Mouse (Mus musculus) C3H10T1/2 (cell line): ENCODE measurements around the gene Vars. TPM values are rescaled to one million over a fixed set of nuclear protein-coding genes. Genes with fewer than 3 reads are reported as not detected.

Source experiments
- polyA plus RNA-seq, 2 experiments: library from polyadenylated mRNA; unstranded; fragments of >200 nt; fragmentation: generic; extraction: Trizol; gene quantifications; one replicate each; pipeline ENCODE4 v1.2.1; 2012; ENCODE audit warnings: missing spikeins in 2 of 2

Vars gene
- polyA plus RNA-seq: 100 to 1,000 TPM; 118 to 278 TPM

DNA sequence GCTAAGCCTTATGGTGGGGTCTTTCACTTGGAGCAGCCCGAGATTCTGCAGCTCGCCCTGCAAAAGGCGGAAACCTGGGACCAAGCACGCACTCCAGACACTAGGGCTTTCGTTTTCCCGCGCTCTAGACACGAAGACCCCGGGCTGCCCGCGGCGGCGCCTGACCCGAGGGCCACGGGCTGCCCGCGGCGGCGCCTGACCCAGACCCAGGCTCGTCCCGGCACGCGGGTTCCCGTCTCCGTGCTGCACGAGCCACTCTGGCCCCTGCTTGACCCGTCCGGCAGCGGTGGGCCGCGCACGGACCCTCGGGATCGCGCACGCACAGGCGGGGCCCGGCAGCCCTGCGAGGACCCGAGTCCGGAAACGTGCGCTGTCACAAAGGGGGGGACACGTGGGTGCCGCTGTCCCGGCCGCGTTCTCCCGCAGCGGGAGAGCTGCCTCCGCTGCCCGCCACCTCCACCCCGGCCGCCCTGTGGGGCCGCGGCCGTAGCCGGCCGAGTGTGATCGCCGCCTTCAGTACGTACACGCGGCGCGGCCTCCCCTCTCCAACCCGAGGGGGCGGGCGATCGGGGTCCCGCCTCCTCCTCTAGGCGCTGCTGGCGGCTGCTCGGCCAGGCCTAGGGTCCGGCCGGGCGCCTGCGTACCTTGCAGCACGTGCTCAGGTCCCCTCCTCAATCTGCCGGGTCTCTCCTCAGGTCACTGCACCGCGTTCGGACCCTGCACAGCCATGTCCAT, at the start of gene Vars:
Vars (plus strand) TSS at position 271 of the 735 bp plus-strand sequence.

DNA sequence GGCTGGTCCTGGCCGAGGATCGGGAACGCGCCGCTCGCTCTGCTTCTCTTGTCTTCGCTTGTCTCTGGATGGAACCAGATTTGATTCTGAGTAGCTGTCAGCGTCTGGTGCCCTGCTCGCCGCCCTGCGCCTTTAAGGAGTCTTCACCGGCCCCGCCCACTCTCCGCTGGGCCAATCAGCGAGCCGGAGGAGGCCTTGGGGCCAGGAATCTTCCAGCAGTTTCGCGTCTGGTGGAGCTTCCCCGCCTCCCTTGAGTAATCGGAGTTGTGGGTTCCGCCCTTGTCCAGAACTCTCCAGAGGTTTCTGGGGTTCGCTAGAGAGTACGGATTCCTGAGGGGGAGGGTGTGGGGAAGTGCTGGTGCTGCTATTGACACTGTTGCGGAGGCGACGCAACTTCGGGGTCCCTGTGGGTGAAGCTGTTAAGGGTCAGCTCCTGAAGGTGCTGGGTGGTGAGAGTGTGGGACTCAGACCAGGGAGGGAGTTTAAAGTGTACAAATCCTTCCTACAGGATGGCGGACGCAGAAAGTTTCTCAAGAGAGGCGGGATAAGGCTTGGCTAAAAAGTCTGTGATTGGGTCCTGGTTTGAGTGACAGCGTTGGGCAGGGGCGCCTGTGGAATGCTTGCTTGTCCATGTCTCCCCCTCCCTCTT, 41.5 kb upstream of the Vars start, which contains the start of gene Hspa1b:
Hspa1b (minus strand) TSS at position 109 of the 649 bp plus-strand sequence.

GRCm38 (mm10) chr17:34969822-34970221, 31.0 kb upstream of the Vars start, which contains the start of gene Gm20481:
Gm20481 (plus strand) TSS chr17:34969912.

DNA sequence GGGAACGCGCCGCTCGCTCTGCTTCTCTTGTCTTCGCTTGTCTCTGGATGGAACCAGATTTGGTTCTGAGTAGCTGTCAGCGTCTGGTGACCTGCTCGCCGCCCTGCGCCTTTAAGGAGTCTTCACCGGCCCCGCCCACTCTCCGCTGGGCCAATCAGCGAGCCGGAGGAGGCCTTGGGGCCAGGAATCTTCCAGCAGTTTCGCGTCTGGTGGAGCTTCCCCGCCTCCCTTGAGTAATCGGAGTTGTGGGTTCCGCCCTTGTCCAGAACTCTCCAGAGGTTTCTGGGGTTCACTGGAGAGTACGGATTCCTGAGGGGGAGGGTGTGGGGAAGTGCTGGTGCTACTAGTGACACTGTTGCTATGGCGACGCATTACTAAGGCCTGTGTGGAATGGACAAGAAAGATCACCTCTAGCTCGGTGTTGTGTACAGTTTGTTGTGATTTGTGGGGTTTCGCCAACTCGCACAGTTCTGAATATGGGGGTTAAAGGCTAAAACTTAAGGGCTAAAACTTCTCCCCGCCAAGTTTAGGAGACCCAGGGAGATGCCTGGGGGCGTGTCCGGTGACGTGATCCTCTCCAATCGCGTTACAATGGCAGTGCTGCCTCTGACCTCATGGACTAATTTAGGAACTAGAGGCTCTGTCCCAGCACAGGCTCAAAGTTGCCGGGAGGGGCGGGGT, 28.6 kb upstream of the Vars start, which contains the start of the genes Hspa1a and Hspa1l:
Hspa1a (minus strand) TSS at position 88 of the 681 bp plus-strand sequence.
Hspa1l (plus strand) TSS at position 635 of the 681 bp plus-strand sequence.

DNA sequence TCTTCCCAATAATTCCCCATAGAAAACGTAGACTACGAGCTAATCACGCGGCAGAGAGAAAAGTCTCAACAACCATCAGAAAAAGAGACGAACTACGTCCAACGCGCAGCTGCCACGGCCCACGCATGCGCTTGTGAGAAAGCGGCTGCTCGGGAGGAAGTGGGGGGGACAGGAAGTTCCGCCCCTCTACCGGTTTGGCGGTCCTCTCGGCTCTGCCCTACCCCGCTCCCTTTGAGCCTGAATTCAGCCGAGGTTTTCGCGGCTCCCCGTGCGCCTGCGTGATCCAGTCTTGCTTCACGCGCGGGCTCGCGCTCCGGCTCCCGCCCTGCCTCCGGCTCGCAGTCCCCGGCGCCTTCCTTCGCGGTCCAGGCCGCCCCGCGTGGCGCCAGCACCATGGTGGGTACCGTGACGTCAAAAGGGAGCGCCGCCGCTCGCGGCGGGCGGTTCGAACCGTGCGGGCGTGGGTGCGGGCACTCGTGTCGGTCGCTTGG, 19.1 kb upstream of the Vars start, which contains the start of gene Lsm2:
Lsm2 (plus strand) TSS at position 173 of the 491 bp plus-strand sequence.

GRCm38 (mm10) chr17:35016376-35016775, 15.6 kb downstream of the Vars start, which contains the start of gene Vwa7:
Vwa7 (plus strand) TSS chr17:35016579.

GRCm38 (mm10) chr17:35027277-35028068, 26.7 kb downstream of the Vars start, which contains the start of gene Sapcd1:
Sapcd1 (minus strand) TSS chr17:35028016.

DNA sequence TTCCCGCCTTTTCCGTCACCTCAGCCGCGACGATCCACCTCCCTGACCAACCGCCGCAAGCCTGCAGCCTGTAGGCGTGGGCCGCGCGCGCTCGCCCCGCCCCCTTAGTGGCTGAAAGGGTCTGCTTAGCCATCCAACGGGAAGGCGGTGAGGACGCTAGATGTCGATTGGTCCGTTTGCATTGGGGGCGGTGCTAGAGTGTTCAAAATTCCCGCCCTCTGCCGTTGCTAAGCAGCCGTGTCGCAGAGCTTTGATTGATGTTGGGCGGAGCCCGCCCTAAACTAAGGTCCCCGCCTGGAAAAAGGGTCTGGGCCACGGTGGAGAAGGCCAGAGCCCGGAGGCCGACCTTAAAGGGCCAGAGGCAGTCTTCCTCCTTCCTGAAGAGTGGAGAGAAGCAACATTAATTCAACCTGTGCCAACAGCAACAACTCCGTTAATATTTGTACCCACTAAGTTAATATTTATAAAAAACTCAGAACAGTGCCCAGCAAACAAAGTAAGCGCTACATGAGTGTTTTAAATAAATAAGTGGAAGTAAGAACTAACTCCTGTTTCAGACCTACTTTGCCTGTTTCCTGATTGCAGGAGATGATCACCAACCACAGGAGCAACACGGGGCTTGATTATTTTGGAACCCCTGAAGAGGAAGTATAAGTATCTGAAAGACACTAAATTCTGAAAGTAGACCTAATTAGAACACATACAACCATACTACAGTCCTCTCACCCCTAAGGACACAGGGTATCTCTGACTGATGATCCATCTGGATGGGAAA, 46.1 kb downstream of the Vars start, which contains the start of gene Msh5:
Msh5 (minus strand) TSS at position 65 of the 775 bp plus-strand sequence.

DNA sequence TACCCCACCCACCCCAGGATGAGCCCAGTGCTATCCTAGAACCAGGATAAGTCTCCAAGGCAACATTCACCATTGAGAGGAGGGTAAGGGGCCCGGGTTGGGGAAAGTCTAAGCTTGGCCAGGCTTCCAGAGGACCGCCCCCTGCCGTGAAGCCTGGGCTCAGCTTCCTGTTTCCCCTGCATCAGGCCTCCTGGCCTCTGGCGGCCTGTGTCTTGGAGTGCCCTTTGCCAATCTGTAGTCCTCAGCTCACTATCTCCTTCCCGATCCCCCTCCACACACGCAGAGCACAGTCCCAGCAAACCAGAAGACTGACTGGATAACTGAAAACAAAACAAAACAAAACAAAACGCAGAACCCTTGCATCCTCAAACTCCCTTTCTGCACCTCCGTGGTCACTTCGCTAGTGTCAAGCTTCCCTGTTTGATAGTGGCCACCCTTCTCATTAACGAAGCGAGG, 48.8 kb downstream of the Vars start, which contains the start of gene Clic1:
Clic1 (plus strand) TSS at position 406 of the 456 bp plus-strand sequence.

DNA sequence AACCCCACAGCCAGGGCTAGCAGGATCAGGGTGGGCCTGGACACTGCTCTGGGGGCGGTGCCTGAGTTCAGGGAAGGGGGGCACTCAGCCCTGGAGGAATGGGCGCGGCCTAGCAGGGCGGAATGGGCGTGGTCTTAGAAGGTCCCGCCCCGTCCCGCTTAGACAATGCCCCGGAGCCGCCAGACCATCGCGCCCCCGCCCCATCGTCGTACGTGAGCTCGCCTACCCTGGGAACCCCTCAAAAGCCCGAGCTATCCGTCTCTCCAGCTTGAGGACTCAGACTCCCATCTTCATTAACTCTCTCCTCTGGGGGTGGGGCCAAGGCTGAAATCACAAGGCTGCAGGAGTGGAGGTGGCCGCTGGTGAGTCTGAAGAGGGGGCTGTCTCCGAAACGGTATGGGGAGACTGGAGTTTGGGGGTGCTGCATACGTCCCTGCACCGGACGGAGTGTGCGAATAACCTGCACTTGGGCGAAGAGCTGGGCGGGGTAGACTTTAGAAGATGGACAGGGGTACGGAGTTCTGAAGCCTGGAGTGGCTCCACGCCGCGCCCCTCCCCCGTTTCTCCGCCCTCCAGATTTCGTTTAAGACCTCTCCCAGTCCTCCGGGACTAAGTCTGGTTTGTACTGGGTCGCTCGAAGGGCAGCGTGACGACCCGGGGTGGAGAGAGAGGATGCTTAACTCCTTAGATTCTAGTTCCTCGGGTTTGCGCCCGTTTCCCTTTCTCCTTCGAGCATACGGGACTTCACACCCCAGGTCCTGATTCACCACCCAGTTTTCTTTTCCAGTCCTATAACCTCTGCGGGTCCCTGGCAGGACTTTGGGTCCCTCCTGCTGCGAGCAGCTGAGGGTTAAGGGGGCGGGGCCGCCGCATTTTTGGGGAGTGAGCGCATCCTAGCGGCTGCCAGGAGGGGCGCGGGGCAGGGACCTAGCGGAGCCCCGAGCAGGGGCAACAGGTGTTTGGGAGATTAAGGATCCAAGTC, 58.4 kb downstream of the Vars start, which contains the start of gene Ddah2:
Ddah2 (plus strand) TSS at position 125 of the 982 bp plus-strand sequence.

GRCm38 (mm10) chr17:35064951-35065947, 64.5 kb downstream of the Vars start, which contains the start of gene Ly6g6c:
Ly6g6c (plus strand) TSS chr17:35065388.

Other genes starting within 250 kb of the Vars start
- gene Cyp21a1, start 196.4 kb upstream of the Vars start, polyA plus RNA-seq: under 1 TPM in 1 of 2 experiments, not detected in 1; 0.09 TPM
- gene Stk19, start 164.0 kb upstream of the Vars start, polyA plus RNA-seq: 10 to 100 TPM; 38.4 to 44.5 TPM
- 10 to 100 TPM; 47.7 to 51.0 TPM for gene Dxo, start 164.0 kb upstream of the Vars start, polyA plus RNA-seq
- 10 to 100 TPM; 19.7 to 48.2 TPM for gene Skiv2l, start 150.8 kb upstream of the Vars start, polyA plus RNA-seq
- 100 to 1,000 TPM in 1 of 2 experiments, 10 to 100 TPM in 1; 65.1 to 134 TPM for gene Nelfe, start 150.6 kb upstream of the Vars start, polyA plus RNA-seq
- 1 to 10 TPM in 1 of 2 experiments, under 1 TPM in 1; 0.09 to 1.2 TPM for gene Cfb, start 138.5 kb upstream of the Vars start, polyA plus RNA-seq
- 10 to 100 TPM in 1 of 2 experiments, 1 to 10 TPM in 1; 7.9 to 21.3 TPM for gene Zbtb12, start 121.5 kb upstream of the Vars start, polyA plus RNA-seq
- not detected for gene Gm20547, start 118.9 kb upstream of the Vars start, polyA plus RNA-seq
- gene C2, start 102.7 kb upstream of the Vars start, polyA plus RNA-seq: under 1 TPM; 0.44 to 0.51 TPM
- gene Ehmt2, start 102.5 kb upstream of the Vars start, polyA plus RNA-seq: 100 to 1,000 TPM; 206 to 224 TPM
- not detected for gene Slc44a4, start 86.5 kb upstream of the Vars start, polyA plus RNA-seq
- 10 to 100 TPM in 1 of 2 experiments, 1 to 10 TPM in 1; 6.2 to 20.0 TPM for gene Neu1, start 69.7 kb upstream of the Vars start, polyA plus RNA-seq
- gene Hspa1b, start 41.7 kb upstream of the Vars start, polyA plus RNA-seq: 10 to 100 TPM in 1 of 2 experiments, 1 to 10 TPM in 1; 5.1 to 34.0 TPM
- not detected for gene Gm20481, start 31.1 kb upstream of the Vars start, polyA plus RNA-seq
- gene Hspa1a, start 28.8 kb upstream of the Vars start, polyA plus RNA-seq: under 1 TPM; 0.08 to 0.32 TPM
- gene Hspa1l, start 28.3 kb upstream of the Vars start, polyA plus RNA-seq: 1 to 10 TPM in 1 of 2 experiments, under 1 TPM in 1; 0.16 to 1.9 TPM
- gene Lsm2, start 19.1 kb upstream of the Vars start, polyA plus RNA-seq: 100 to 1,000 TPM in 1 of 2 experiments, 10 to 100 TPM in 1; 85.9 to 302 TPM
- gene Vwa7, start 15.6 kb downstream of the Vars start, polyA plus RNA-seq: under 1 TPM; 0.02 to 0.09 TPM
- gene Sapcd1, start 27.0 kb downstream of the Vars start, polyA plus RNA-seq: 1 to 10 TPM in 1 of 2 experiments, under 1 TPM in 1; 0.81 to 2.6 TPM
- gene Msh5, start 45.8 kb downstream of the Vars start, polyA plus RNA-seq: 1 to 10 TPM; 2.2 to 3.3 TPM
- 100 to 1,000 TPM; 603 to 758 TPM for gene Clic1, start 49.0 kb downstream of the Vars start, polyA plus RNA-seq
- 100 to 1,000 TPM in 1 of 2 experiments, 10 to 100 TPM in 1; 66.2 to 309 TPM for gene Ddah2, start 58.0 kb downstream of the Vars start, polyA plus RNA-seq
- 1 to 10 TPM in 1 of 2 experiments, under 1 TPM in 1; 0.11 to 1.9 TPM for gene Ly6g6c, start 64.4 kb downstream of the Vars start, polyA plus RNA-seq
- under 1 TPM in 1 of 2 experiments, not detected in 1; 0.14 TPM for gene Mpig6b, start 65.2 kb downstream of the Vars start, polyA plus RNA-seq
- not detected for gene Ly6g6e, start 75.9 kb downstream of the Vars start, polyA plus RNA-seq
- gene Ly6g6d, start 77.1 kb downstream of the Vars start, polyA plus RNA-seq: not detected
- not detected for gene Ly6g6f, start 84.6 kb downstream of the Vars start, polyA plus RNA-seq
- gene Abhd16a, start 88.3 kb downstream of the Vars start, polyA plus RNA-seq: 100 to 1,000 TPM in 1 of 2 experiments, 10 to 100 TPM in 1; 38.3 to 112 TPM
- not detected for gene Ly6g5c, start 107.3 kb downstream of the Vars start, polyA plus RNA-seq
- under 1 TPM; 0.12 to 0.45 TPM for gene Ly6g5b, start 114.4 kb downstream of the Vars start, polyA plus RNA-seq
- 10 to 100 TPM; 21.2 to 31.6 TPM for gene Gpank1, start 120.5 kb downstream of the Vars start, polyA plus RNA-seq
- gene Csnk2b, start 121.1 kb downstream of the Vars start, polyA plus RNA-seq: 100 to 1,000 TPM; 326 to 608 TPM
- 10 to 100 TPM in 1 of 2 experiments, 1 to 10 TPM in 1; 6.0 to 17.0 TPM for gene D17H6S53E, start 125.4 kb downstream of the Vars start, polyA plus RNA-seq
- gene Apom, start 131.1 kb downstream of the Vars start, polyA plus RNA-seq: under 1 TPM in 1 of 2 experiments, not detected in 1; 0.44 TPM
- gene Bag6, start 134.2 kb downstream of the Vars start, polyA plus RNA-seq: 100 to 1,000 TPM; 261 to 413 TPM
- 100 to 1,000 TPM; 216 to 365 TPM for gene Prrc2a, start 163.9 kb downstream of the Vars start, polyA plus RNA-seq
- under 1 TPM in 1 of 2 experiments, not detected in 1; 0.47 TPM for gene Aif1, start 175.1 kb downstream of the Vars start, polyA plus RNA-seq
- gene Lst1, start 187.5 kb downstream of the Vars start, polyA plus RNA-seq: 10 to 100 TPM in 1 of 2 experiments, 1 to 10 TPM in 1; 1.9 to 10.8 TPM
- gene Ltb, start 193.5 kb downstream of the Vars start, polyA plus RNA-seq: under 1 TPM; 0.05 to 0.06 TPM
- gene Tnf, start 201.0 kb downstream of the Vars start, polyA plus RNA-seq: not detected
- under 1 TPM; 0.12 to 0.13 TPM for gene Lta, start 204.4 kb downstream of the Vars start, polyA plus RNA-seq
- gene Gm16181, start 219.8 kb downstream of the Vars start, polyA plus RNA-seq: under 1 TPM in 1 of 2 experiments, not detected in 1; 0.20 TPM
- gene Atp6v1g2, start 232.7 kb downstream of the Vars start, polyA plus RNA-seq: 1 to 10 TPM; 1.8 to 4.6 TPM
- 10 to 100 TPM; 26.9 to 35.6 TPM for gene Nfkbil1, start 234.8 kb downstream of the Vars start, polyA plus RNA-seq
- 100 to 1,000 TPM; 295 to 318 TPM for gene Ddx39b, start 240.8 kb downstream of the Vars start, polyA plus RNA-seq